Mouse (Mus musculus): Measurements from ENCODE around the gene Tpgs1. TPM values are rescaled to one million over a fixed set of nuclear protein-coding genes. Genes with fewer than 3 reads are reported as not detected.
A peak's percentile ranks its signal among the peaks of the same experiment; 100 is the strongest.

Gene Tpgs1
- polyA plus RNA-seq, 1 experiment from 2014 or later, result 68.3 TPM

DNA sequence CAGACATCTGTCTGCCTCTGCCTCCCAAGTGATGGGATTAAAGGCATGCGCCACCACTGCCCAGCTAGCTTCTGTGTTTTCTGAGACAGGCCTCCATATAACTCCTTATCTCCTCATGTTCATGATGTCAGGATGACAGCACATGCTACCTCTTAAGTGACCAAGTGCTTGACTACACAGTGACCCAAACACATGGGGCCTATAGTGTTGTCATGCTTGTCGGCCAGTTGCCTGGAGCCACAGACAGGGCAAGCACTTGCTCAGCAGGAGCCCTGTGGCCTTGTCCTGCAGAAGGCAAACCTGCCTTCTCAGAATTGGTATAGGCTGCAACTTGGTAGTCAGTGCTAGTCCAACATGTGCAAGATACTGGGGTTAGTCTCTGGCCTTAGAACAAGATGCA, 17.1 kb downstream of the Tpgs1 start:
- no peak overlapping the region for H3K4me3 ChIP-seq
- 93% methylated on average over 2 of the region's 2 CpGs for WGBS
- H3K36me3 ChIP-seq, result peaks cover 65% of the 10 kb centered on the region

DNA sequence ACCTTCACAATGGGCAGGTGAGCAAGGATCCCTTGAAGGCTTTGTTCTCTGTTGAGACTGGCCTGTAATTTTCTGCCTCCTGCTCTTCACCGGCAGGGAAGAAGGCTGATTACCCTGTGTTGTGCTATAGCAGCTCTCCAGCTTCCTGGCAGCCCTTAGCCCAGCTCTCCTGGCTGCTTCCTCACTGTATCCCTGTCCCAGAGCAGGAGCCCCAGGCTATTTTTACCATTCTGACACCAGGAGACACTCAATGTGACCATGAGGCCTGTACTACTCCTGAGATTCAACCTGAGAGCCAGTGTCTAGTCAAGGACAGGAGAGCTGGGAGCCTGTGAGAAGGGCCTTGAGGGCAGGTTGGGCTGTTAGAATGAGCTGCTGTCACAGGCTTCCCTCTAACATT, 17.5 kb downstream of the Tpgs1 start:
- WGBS, result 100% methylated on average over 1 of the region's 1 CpGs
- no peak overlapping the region for H3K27ac ChIP-seq (replicated peaks)

More for the DNA sequence above, 17.1 kb downstream of the Tpgs1 start:
- no peak for DNase-seq (ENCODE audit: low spot score)
- Histone ChIP-seq H3K9me3 (replicated peaks) (no peaks in the 10 kb centered on the region), H3K4me1 (peaks cover 24% of the 10 kb centered on the region), H3K27me3 (ENCODE audit: low read depth, poor library complexity, severe bottlenecking) (no peaks in the 10 kb centered on the region), H3K27ac (replicated peaks) (no peak overlapping the region)

DNA sequence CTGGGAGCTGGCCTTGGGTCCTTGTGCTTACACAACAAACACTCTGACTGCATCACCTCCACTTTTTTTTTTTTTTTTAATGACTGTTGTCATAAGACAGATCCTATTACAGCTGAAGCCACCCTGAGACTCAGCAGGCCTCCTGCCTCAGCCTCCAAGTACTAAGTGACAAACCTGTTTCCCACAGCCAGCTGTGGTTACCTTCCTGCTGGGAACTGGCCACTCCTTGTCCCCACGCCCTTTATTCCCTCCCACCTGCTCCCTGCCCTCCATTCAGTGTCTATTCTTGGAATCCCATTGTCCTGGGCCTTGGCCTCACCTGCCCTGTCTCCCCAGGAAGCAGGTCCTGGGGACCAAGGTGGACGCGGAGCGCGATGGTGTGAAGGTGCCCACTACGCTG, 18.3 kb downstream of the Tpgs1 start:
- Histone ChIP-seq H3K27ac (replicated peaks) (no peak overlapping the region), H3K27me3 (ENCODE audit: low read depth, poor library complexity, severe bottlenecking) (no peaks in the 10 kb centered on the region), H3K4me1 (peaks cover 21% of the 10 kb centered on the region), H3K9me3 (replicated peaks) (peaks cover 1% of the 10 kb centered on the region; the same call in 1 of the 2 replicates), H3K36me3 (peaks cover 65% of the 10 kb centered on the region), H3K4me3 (no peak overlapping the region)
- no peak for DNase-seq (ENCODE audit: low spot score)
- 95% methylated on average over 6 of the region's 6 CpGs for WGBS

More for the DNA sequence above, 17.5 kb downstream of the Tpgs1 start:
- H3K4me1 ChIP-seq, result peaks cover 21% of the 10 kb centered on the region
- no peak overlapping the region for H3K4me3 ChIP-seq
- H3K36me3 ChIP-seq, result peaks cover 65% of the 10 kb centered on the region
- H3K9me3 ChIP-seq (replicated peaks), result no peaks in the 10 kb centered on the region
- no peak for DNase-seq (ENCODE audit: low spot score)
- no peaks in the 10 kb centered on the region for H3K27me3 ChIP-seq (ENCODE audit: low read depth, poor library complexity, severe bottlenecking)

DNA sequence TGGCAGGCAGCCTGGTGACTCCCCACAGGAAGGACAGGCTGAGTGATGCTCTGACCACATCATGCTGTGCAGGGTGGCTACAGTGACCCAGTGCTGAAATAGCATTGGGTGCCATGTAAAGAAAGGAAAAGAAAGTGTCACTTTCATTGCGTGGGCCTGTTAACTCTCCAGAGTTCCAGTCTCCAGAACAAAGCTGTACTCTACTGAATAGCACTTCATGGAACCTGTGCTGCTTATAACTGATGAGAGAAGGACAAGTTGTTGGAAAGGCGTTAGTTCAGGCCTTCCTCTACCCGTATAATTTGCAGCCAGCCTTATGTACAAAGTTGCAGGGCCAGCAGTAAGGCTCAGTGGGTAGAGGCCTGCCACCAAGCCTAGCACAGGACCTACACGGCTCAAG, 19.6 kb downstream of the Tpgs1 start, which contains the start of gene Gzmm:
Gzmm (plus strand) TSS at position 301 of the 400 bp plus-strand sequence.
- DNase-seq (ENCODE audit: low spot score), result no peak
- Histone ChIP-seq H3K4me1 (peaks cover 9% of the 10 kb centered on the region), H3K27me3 (ENCODE audit: low read depth, poor library complexity, severe bottlenecking) (no peaks in the 10 kb centered on the region), H3K27ac (replicated peaks) (no peak within 1 kb of the TSS), H3K9me3 (replicated peaks) (peaks cover 2% of the 10 kb centered on the region; the same call in 1 of the 2 replicates), H3K4me3 (no peak within 1 kb of the TSS), H3K36me3 (peaks cover 64% of the 10 kb centered on the region)
- 85% methylated on average over 4 of the region's 4 CpGs for WGBS

DNA sequence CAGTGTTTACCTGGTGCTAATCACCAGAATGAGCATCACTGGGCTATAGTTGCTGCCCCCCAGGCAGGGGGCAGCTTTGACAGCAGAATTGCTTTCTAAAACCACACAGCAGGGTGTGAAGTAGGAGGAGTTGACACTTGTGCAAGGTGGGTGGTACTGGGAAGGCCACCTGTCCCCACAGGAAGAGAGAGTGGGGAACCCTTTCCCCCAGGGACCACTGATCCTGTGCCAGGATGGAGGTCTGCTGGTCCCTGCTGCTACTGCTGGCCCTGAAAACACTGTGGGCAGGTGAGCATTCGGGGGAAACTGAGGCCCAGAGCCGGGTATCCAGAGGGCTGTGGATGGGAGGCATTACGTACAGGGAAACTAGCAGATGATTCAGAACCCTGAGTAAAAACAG, 20.0 kb downstream of the Tpgs1 start:
- Histone ChIP-seq H3K4me1 (peaks cover 4% of the 10 kb centered on the region), H3K27me3 (ENCODE audit: low read depth, poor library complexity, severe bottlenecking) (no peaks in the 10 kb centered on the region), H3K27ac (replicated peaks) (no peak overlapping the region), H3K9me3 (replicated peaks) (peaks cover 2% of the 10 kb centered on the region; the same call in 1 of the 2 replicates), H3K36me3 (peaks cover 59% of the 10 kb centered on the region), H3K4me3 (no peak overlapping the region)
- WGBS, result 98% methylated on average over 3 of the region's 3 CpGs
- no peak for DNase-seq (ENCODE audit: low spot score)

DNA sequence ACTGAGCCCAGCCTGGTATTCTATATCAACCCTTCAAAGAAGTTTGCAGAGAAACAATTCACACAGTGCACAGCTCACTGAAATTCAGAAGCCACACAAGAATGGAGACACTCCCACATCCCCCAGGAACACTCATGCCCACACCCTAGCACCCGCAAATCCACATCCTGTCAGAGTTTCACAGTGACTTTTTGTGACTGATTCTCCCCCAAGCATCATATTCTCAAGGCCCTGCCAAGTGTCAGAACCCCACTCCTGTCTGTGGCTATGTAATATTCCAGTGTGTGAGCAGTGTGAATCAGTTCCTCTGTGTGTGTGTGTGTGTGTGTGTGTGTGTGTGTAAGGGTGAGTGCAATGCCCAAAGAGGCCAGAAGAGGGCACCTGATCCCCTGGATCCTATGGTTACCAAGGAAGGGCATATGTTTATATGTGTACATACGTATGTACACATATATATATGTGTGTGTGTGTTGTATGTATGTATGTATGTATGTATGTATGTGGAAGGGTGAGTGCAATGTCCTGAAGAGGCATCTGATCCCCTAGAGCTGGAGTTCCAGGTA, 22.9 kb downstream of the Tpgs1 start:
- Histone ChIP-seq H3K4me1 (no peaks in the 10 kb centered on the region; the same call in 1 of the 2 replicates), H3K4me3 (no peak overlapping the region), H3K9me3 (replicated peaks) (peaks cover 2% of the 10 kb centered on the region; the same call in 1 of the 2 replicates), H3K27ac (replicated peaks) (no peak overlapping the region), H3K36me3 (peaks cover 30% of the 10 kb centered on the region), H3K27me3 (ENCODE audit: low read depth, poor library complexity, severe bottlenecking) (no peaks in the 10 kb centered on the region)
- DNase-seq (ENCODE audit: low spot score), result no peak
- WGBS, result 94% methylated on average over 2 of the region's 2 CpGs

DNA sequence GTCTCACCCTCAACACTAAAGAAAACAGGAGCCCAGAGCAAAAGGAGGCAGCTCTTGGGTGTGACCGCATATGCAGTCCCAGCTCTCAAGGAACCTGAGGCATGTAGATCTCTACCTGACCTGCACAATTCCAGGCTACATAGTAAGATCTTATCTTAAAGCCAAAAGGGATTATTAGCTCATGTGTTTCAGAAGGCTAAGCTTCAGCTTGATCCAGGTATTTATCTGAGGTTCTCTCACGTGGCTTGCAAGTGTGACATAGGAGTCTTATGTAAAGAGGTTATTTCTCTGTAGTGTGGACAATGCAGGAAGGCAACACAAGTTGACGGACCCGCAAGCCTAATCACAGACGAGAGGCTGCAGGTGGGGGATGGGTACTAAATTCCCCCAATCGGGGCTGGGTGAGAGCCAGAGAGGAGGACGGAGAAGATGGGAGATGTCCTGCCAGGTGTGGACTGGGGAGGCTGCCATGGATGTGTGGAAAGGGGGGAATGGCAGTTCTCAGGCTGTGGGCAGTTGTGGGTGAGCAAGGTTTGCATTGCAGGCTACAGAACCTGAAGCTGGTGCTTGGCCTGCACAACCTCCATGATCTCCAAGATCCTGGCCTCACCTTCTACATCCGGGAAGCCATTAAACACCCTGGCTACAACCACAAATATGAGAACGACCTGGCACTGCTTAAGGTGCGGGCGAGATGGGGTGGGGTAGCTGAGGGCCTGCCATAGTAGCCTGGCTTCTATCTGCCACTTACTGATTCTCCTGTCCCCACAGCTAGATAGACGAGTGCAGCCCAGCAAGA, 24.6 kb downstream of the Tpgs1 start:
- Histone ChIP-seq H3K4me3 (no peak overlapping the region), H3K27ac (replicated peaks) (no peak overlapping the region), H3K27me3 (ENCODE audit: low read depth, poor library complexity, severe bottlenecking) (no peaks in the 10 kb centered on the region), H3K9me3 (replicated peaks) (peaks cover 2% of the 10 kb centered on the region; the same call in 1 of the 2 replicates), H3K4me1 (no peaks in the 10 kb centered on the region; the same call in 1 of the 2 replicates), H3K36me3 (peaks cover 13% of the 10 kb centered on the region)
- 81% methylated on average over 12 of the region's 12 CpGs for WGBS
- DNase-seq (ENCODE audit: low spot score), result no peak

DNA sequence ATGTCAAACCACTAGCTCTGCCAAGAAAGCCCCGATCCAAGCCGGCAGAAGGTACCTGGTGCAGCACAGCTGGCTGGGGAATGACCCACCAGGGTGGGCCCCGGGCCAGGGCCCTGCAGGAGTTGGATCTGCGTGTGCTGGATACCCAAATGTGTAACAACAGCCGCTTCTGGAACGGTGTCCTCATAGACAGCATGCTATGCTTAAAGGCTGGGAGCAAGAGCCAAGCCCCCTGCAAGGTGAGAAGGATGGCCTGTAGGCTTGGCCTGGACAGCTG, 25.1 kb downstream of the Tpgs1 start:
- 88% methylated on average over 6 of the region's 6 CpGs for WGBS

DNA sequence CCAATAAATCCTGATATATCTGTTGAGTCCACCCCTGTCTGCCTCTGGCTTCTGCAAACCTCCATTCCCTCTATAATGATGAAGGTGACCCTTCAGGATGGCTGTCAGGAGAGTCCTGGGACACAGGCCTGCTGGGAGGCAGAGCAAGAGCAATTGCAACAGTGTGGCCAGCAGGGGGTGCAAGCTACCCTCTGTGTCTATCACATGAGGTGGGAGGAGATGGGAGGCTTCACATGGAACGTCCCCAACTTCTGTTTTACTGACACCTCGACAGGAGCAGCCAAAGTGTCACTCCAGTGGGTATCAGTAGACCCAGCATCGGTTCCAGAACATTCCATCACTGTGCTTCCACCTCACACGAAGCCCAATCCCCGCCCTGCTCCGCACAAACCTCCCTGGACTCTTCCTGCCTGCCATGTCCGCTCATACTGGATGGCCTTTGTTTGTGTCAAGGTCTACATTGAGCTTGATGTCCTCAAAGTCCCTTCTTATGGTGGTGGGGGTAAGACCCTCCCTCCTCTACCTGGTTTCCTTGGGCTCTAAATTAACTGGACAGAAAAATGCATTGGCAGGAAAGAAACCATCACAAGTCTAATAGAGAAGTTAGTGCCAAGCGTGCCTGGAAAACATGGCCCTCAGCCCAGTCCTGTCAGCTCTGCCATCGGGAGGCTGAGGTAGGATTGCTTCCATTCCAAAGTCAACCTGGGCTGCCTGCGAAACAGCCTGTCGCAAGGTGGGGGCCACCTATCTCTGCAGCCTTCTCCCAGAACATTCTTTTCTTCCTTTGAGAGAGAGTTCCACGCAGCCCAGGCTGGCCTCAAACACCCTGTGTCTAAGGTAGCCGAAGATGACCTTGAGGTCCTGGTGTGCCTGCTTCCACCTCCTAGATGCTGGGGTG, 26.3 kb downstream of the Tpgs1 start:
- Histone ChIP-seq H3K4me1 (no peaks in the 10 kb centered on the region; the same call in 1 of the 2 replicates), H3K27me3 (ENCODE audit: low read depth, poor library complexity, severe bottlenecking) (no peaks in the 10 kb centered on the region), H3K4me3 (0 out of 2 replicates have a peak overlapping the region, but pooled peaks have one; percentile 1), H3K9me3 (replicated peaks) (peaks cover 2% of the 10 kb centered on the region; the same call in 1 of the 2 replicates), H3K27ac (replicated peaks) (no peak overlapping the region), H3K36me3 (no peaks in the 10 kb centered on the region)
- 74% methylated on average over 13 of the region's 13 CpGs for WGBS
- peak; percentile 69 for DNase-seq (ENCODE audit: low spot score)

More for the DNA sequence above, 25.1 kb downstream of the Tpgs1 start:
- H3K27ac ChIP-seq (replicated peaks), result no peak overlapping the region
- no peaks in the 10 kb centered on the region for H3K27me3 ChIP-seq (ENCODE audit: low read depth, poor library complexity, severe bottlenecking)
- DNase-seq (ENCODE audit: low spot score), result no peak
- H3K36me3 ChIP-seq, result peaks cover 8% of the 10 kb centered on the region
- peaks cover 2% of the 10 kb centered on the region; the same call in 1 of the 2 replicates for H3K9me3 ChIP-seq (replicated peaks)
- no peak overlapping the region for H3K4me3 ChIP-seq
- no peaks in the 10 kb centered on the region; the same call in 1 of the 2 replicates for H3K4me1 ChIP-seq

DNA sequence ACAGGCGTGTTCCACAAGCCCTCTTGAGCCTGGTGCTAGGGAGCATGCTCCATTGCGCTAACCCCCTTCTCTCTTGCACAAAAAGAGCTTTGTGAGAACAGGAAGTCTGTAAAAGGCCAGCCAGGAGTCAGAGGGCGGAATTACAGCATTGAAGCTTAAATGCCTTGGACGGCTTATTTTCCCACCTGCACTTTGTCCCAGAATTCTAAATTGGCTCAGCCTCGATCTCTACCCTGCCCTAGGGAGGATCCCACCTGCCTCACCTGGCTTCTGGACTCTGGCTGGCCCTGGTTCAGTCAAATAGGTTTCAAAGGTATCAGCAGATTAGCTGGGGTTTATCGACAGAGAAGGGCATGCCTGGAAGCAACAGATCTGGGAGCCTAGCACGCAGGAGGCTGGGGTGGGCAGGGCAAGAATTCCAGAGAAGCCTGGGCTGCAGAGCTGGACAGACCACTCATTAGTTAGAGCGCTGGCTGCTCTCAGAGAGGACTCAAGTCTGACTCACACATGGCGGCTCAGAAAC, 27.0 kb downstream of the Tpgs1 start:
- DNase-seq (ENCODE audit: low spot score), result no peak
- no peaks in the 10 kb centered on the region for H3K27me3 ChIP-seq (ENCODE audit: low read depth, poor library complexity, severe bottlenecking)
- peaks cover 6% of the 10 kb centered on the region for H3K4me1 ChIP-seq
- WGBS, result 72% methylated on average over 9 of the region's 9 CpGs
- H3K36me3 ChIP-seq, result no peaks in the 10 kb centered on the region
- H3K4me3 ChIP-seq, result 0 out of 2 replicates have a peak overlapping the region, but pooled peaks have one; percentile 1
- peaks cover 2% of the 10 kb centered on the region; the same call in 1 of the 2 replicates for H3K9me3 ChIP-seq (replicated peaks)
- H3K27ac ChIP-seq (replicated peaks), result no peak overlapping the region

DNA sequence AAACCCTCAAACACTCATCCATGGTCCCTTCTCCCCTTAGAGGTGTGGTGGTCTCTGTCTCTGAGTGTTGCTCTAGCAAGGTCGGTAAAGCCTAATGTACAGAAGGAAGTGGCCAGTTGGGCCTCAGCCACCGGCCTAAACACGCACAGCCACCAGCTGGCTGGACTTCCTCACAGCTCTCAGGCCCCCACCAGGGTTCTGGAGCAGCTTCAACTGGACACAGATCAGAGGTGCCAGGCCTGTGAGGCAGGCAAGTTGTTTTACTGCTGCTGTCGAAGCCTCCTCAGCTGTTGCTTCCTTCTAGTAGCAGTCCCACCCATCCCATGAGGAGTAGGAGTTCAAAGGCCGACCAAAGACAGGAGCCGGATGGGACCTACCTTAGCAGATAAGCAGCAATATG, 28.7 kb downstream of the Tpgs1 start:
- H3K4me1 ChIP-seq, result peaks cover 15% of the 10 kb centered on the region
- no peaks in the 10 kb centered on the region for H3K27me3 ChIP-seq (ENCODE audit: low read depth, poor library complexity, severe bottlenecking)
- WGBS, result 90% methylated on average over 6 of the region's 6 CpGs
- no peak overlapping the region for H3K4me3 ChIP-seq
- H3K36me3 ChIP-seq, result no peaks in the 10 kb centered on the region
- no peaks in the 10 kb centered on the region for H3K9me3 ChIP-seq (replicated peaks)
- DNase-seq (ENCODE audit: low spot score), result no peak
- H3K27ac ChIP-seq (replicated peaks), result no peak overlapping the region

DNA sequence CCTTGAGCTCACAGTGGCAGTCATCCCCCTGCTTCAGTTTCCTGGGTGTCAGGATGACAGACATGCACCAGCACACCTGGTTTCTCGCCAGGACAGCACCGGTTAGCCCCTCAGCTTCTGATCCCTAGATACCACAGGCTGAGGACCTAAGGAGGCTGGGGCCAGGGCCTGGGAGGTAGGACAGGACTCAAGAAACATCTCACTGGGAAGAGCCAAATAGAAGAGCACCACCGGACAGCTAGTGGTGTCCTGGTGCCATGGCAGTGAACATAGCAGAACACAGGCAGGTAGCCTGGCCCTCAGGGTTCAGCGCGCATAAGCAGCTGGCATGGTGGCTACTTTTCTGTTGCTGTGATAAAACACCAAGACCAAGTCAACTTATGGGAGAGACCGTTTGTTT, 29.3 kb downstream of the Tpgs1 start:
- no peaks in the 10 kb centered on the region for H3K27me3 ChIP-seq (ENCODE audit: low read depth, poor library complexity, severe bottlenecking)
- H3K4me1 ChIP-seq, result peaks cover 15% of the 10 kb centered on the region
- DNase-seq (ENCODE audit: low spot score), result no peak
- WGBS, result 94% methylated on average over 6 of the region's 6 CpGs
- no peak overlapping the region for H3K4me3 ChIP-seq
- no peak overlapping the region for H3K27ac ChIP-seq (replicated peaks)
- no peaks in the 10 kb centered on the region for H3K36me3 ChIP-seq
- no peaks in the 10 kb centered on the region for H3K9me3 ChIP-seq (replicated peaks)
